In genomic region chr4:129696158-129696985, GRCm38 (mm10) we compare ENCODE assay signal across 8 mouse cellular contexts. TPM values are rescaled to one million over a fixed set of nuclear protein-coding genes. Genes with fewer than 3 reads are reported as not detected.
DNase-seq lines count a peak whose midpoint lies in the region; ATAC-seq and TF ChIP-seq lines count a peak whose summit lies in the region.

TSS of gene Tmem39b (minus strand) at chr4:129696838.

- peak within 1 kb of the TSS; percentile 68 for H3K4me2 ChIP-seq in embryonic facial prominence, embryonic 13.5 days
- H3K4me2 ChIP-seq in limb, embryonic 13.5 days (replicated peaks): peak within 1 kb of the TSS; percentile 73
- peak within 1 kb of the TSS; percentile 72 for H3K4me2 ChIP-seq in midbrain, embryonic 16.5 days (ENCODE audit: low read length)

- intact Hi-C loops in heart, adult 2 months (cut with DNase I): loop anchor here (1.0 to 2.0 kb wide), 2 partner anchors 24 to 46 kb away; partner anchors contain the start of genes Khdrbs1 and Kpna6

- no peak for TF ChIP-seq EP300 in heart, adult 2 months (IDR thresholded peaks at IDR 0.05; ENCODE audit: insufficient read depth, low read depth, low read length)

- no peaks in the 10 kb centered on the region for H3K27me3 ChIP-seq in embryonic facial prominence, embryonic 13.5 days
- H3K27me3 ChIP-seq in heart, adult 2 months (ENCODE audit: control insufficient read depth, insufficient read depth, low read length): no peaks in the 10 kb centered on the region
- H3K27me3 ChIP-seq in limb, embryonic 13.5 days: no peaks in the 10 kb centered on the region
- no peaks in the 10 kb centered on the region for H3K27me3 ChIP-seq in midbrain, embryonic 16.5 days (ENCODE audit: control insufficient read depth, insufficient read depth, low read depth, low read length)

- H3K79me2 ChIP-seq in heart, adult 2 months (replicated peaks; ENCODE audit: control insufficient read depth, insufficient read depth, low read length): 0 out of 2 replicates have a peak, but pooled peaks cover 2% of the 10 kb centered on the region

- 0% methylated on average over 57 of the region's 57 CpGs for WGBS in embryonic facial prominence, embryonic 13.5 days
- whole genome bisulfite sequencing in heart, adult 2 months: under 1% methylated on average over 56 of the region's 57 CpGs
- WGBS in limb, embryonic 13.5 days: under 1% methylated on average over 57 of the region's 57 CpGs
- WGBS in midbrain, embryonic 16.5 days: under 1% methylated on average over 53 of the region's 57 CpGs

- no peaks in the 10 kb centered on the region for H3K9me3 ChIP-seq in embryonic facial prominence, embryonic 13.5 days
- no peaks in the 10 kb centered on the region for H3K9me3 ChIP-seq in limb, embryonic 13.5 days
- no peaks in the 10 kb centered on the region for H3K9me3 ChIP-seq in midbrain, embryonic 16.5 days (replicated peaks; ENCODE audit: control insufficient read depth, low read length, poor library complexity, severe bottlenecking)

- H3K27ac ChIP-seq in embryonic facial prominence, embryonic 13.5 days: peak within 1 kb of the TSS; percentile 95
- peak within 1 kb of the TSS; percentile 81 for H3K27ac ChIP-seq in heart, adult 2 months
- H3K27ac ChIP-seq in limb, embryonic 13.5 days: peak within 1 kb of the TSS; percentile 80
- H3K27ac ChIP-seq in midbrain, embryonic 16.5 days (ENCODE audit: low read length): peak within 1 kb of the TSS; percentile 98

- peak; percentile 84 for DNase-seq in 3134 (ENCODE audit: extremely low read depth, insufficient read length, low spot score)
- DNase-seq in adrenal gland, postnatal 36 days: peak; percentile 94 to 96
- DNase-seq in heart, adult 2 months: peak; percentile 93 to 95
- DNase-seq in kidney, adult 8-10 months: peak; percentile 90 to 92
- DNase-seq in spleen, postnatal 10 days (ENCODE audit: low spot score in 2 of 2): peak; percentile 78 to 89

- H3K4me3 ChIP-seq in embryonic facial prominence, embryonic 13.5 days: peak within 1 kb of the TSS; percentile 66
- peak within 1 kb of the TSS; percentile 91 for H3K4me3 ChIP-seq in heart, adult 2 months
- H3K4me3 ChIP-seq in limb, embryonic 13.5 days: peak within 1 kb of the TSS; percentile 66
- H3K4me3 ChIP-seq in midbrain, embryonic 16.5 days (ENCODE audit: low read depth, low read length): peak within 1 kb of the TSS; percentile 63

- peak; percentile 78 for ATAC-seq in embryonic facial prominence, embryonic 13.5 days (ENCODE audit: insufficient number of reproducible peaks, insufficient read depth, low FRiP score, low TSS enrichment, low read depth)
- peak; percentile 88 for ATAC-seq in limb, embryonic 13.5 days (ENCODE audit: low FRiP score, low read depth)
- ATAC-seq in midbrain, embryonic 16.5 days: peak; percentile 91

- no peak for TF ChIP-seq CTCF in heart, adult 2 months (IDR thresholded peaks at IDR 0.05)

- H3K36me3 ChIP-seq in embryonic facial prominence, embryonic 13.5 days: peaks cover 30% of the 10 kb centered on the region
- H3K36me3 ChIP-seq in heart, adult 2 months (ENCODE audit: control insufficient read depth, insufficient read depth, low read length): peaks cover 1% of the 10 kb centered on the region; the same call in 1 of the 2 replicates
- H3K36me3 ChIP-seq in limb, embryonic 13.5 days: peaks cover 29% of the 10 kb centered on the region
- H3K36me3 ChIP-seq in midbrain, embryonic 16.5 days (ENCODE audit: control insufficient read depth, insufficient read depth, low read length): peaks cover 21% of the 10 kb centered on the region

- peaks cover 16% of the 10 kb centered on the region for H3K4me1 ChIP-seq in embryonic facial prominence, embryonic 13.5 days
- no peaks in the 10 kb centered on the region for H3K4me1 ChIP-seq in heart, adult 2 months (ENCODE audit: control insufficient read depth, insufficient read depth, low read length)
- H3K4me1 ChIP-seq in limb, embryonic 13.5 days: peaks cover 40% of the 10 kb centered on the region
- H3K4me1 ChIP-seq in midbrain, embryonic 16.5 days (ENCODE audit: control insufficient read depth, insufficient read depth, low read length): peaks cover 20% of the 10 kb centered on the region

- 0 out of 2 replicates have a peak, but pooled peaks have one; percentile 25 for TF ChIP-seq POLR2A in heart, adult 2 months (IDR thresholded peaks at IDR 0.05; ENCODE audit: insufficient read depth, low read depth, low read length)

- peak within 1 kb of the TSS; percentile 81 for H3K9ac ChIP-seq in embryonic facial prominence, embryonic 13.5 days
- peak within 1 kb of the TSS; percentile 93 for H3K9ac ChIP-seq in heart, adult 2 months (ENCODE audit: low read depth, low read length)
- peak within 1 kb of the TSS; percentile 79 for H3K9ac ChIP-seq in limb, embryonic 13.5 days
- peak within 1 kb of the TSS; percentile 84 for H3K9ac ChIP-seq in midbrain, embryonic 16.5 days (ENCODE audit: low read depth, low read length)

RNA-seq across cellular contexts. Expression of gene Tmem39b, which starts in this region (rescaled TPM):
- total RNA-seq in adrenal gland, postnatal 36 days (2021): 10 to 100 TPM; 11.0 to 13.3 TPM
- polyA plus RNA-seq in embryonic facial prominence, embryonic 13.5 days (2015; fragmentation: Nextera tagmentation; extraction: Ambion mirVana): 14.8 and 18.5 TPM in 2 replicates
- 1 to 10 TPM; 4.8 to 5.0 TPM for total RNA-seq in heart, adult 2 months (2021)
- 13.4 and 14.4 TPM in 2 replicates for polyA plus RNA-seq in heart, adult 2 months (2012; rRNA removed)
- polyA plus RNA-seq in limb, embryonic 13.5 days (2015; fragmentation: Nextera tagmentation; extraction: Ambion mirVana): 14.4 and 16.1 TPM in 2 replicates
- 16.8 and 18.2 TPM in 2 replicates for polyA plus RNA-seq in midbrain, embryonic 16.5 days (2015; fragmentation: Nextera tagmentation; extraction: Ambion mirVana)

Comparison
In these comparisons a context has a peak if more than half of its experiments do, and no peak if none do; other contexts are left out.
1. Peak in every context shown above with its lines: DNase-seq, ATAC-seq, H3K4me3 ChIP-seq and H3K27ac ChIP-seq.